Mouse (Mus musculus) MN1 (cell line): Measurements from ENCODE around the gene Agbl5.
A peak's percentile ranks its signal among the peaks of the same experiment; 100 is the strongest.
"Not testable (repeated sequence)": the region's sequence is repeated elsewhere in the genome, so short reads cannot be mapped to it uniquely, and the experiment has no call there.

Source experiments
- DNase-seq: peaks from one replicate; pipeline ENCODE4 v3.0.0-alpha.2; 2016; ENCODE audit warnings: low spot score

Agbl5 gene

GRCm38 (mm10) chr5:30888337-30889087 lies at the start of gene Agbl5:
TSS of gene Agbl5 (plus strand) at chr5:30888694.
- peak; percentile 93 for DNase-seq

DNA sequence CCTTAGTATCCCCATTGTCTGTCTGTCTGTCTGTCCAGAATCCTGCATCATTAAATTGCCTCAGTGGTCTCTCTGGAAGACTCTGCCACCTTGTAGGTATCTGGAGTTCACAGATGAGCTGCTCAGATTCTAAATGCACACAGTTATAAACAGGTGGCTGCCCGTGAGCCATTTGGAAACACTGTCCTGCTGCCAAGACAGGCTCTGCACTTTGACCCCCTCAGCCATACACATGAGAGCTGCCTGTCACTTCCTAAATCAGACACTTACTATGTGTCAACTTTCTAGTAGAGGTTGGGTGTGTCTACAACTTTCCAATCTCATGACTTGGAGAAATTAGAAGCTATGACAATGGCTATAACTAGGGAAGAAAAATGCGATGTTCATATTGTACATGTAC lies 48.8 kb upstream of the Agbl5 start:
- no peak for DNase-seq

DNA sequence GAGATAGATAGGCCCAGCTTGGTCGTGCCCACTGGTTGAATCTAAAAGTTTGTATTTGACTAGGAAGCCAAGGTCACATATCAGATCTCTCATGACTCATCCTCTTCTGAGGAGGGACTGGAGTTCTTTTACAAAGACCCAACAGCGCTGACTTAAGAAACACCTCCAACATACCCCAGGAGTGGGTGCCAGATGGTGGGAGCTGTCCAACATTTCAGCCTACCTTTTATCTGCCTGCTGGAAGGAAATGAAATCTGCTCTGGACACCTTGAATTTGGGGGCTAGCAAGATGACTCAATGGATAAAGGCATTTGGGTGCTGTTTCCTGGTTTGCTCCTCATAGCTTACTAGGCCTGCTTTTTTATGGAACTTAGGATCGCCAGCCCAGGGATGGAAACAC lies 46.6 kb upstream of the Agbl5 start:
- no peak for DNase-seq

DNA sequence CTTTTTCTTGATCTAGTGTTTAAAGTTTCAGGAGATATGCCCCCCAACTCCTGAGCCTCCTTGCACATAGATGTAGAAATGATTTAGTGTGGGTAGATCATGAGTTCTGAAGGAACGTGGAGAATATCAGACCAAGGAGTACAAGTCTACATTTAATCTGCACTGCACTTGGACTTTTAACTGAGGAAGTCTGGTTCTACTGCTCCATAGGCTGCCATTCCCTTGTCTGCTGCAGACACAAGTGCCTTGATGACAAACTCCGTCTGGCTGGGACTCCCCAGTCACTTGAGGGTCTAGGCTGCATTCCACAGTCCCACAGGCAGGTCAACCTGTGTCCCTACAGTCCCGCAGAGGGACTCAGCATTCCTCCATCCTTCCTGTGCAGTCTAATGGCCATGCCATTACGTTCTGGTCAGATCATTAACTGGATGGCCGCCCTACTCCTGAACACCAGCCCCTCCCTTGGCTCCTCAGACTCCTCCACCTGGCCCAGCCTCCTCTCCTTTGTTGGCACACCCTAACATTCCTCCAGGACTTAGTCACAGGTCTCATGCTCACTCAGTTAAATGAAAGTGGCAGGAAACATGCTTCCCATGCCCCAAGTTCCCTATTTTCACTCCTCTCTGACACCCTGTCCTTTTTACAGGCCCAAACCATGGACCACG lies 38.5 kb upstream of the Agbl5 start:
- no peak for DNase-seq

DNA sequence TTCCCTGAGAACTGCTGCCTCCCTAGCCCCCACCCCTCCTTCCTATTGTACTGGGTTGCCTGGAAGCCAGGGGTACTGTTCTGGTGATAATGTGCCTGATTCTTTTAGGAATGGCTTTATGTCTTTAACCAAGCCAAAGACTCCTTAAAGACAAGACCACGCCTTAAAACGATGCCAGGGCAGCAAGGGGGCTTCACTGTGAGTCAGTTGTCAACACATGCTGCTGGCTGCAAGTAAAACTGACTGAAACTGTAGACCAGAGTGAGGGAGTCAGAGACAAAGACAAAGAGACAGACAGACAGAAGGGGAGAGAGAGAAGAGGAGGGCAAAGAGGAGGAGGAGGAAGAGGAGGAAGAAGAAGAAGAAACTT lies 38.0 kb upstream of the Agbl5 start:
- no peak for DNase-seq

- no peak for DNase-seq
These were observed 35.0 kb upstream of the Agbl5 start for GRCm38 (mm10) chr5:30853522-30853921.

DNA sequence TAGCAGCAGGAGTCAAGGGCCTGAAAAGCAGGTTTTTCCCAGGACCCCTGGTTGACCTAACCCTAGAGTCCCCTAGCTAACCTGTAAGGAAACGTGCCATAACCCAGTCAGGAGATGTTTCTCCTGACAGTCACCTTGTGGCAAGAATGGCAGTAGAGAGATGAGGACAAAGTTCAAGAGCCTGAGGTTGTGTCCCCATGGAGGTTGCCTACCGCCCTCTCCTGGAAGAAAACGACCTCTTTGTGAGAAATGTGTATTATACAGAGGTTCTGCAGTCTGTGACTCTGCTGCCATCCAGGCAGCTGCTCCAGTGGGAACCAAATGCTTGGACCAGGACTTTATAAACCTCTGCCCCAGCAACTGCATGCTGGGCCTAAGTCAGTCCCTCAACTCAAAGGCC lies 32.8 kb upstream of the Agbl5 start:
- DNase-seq = no peak

DNA sequence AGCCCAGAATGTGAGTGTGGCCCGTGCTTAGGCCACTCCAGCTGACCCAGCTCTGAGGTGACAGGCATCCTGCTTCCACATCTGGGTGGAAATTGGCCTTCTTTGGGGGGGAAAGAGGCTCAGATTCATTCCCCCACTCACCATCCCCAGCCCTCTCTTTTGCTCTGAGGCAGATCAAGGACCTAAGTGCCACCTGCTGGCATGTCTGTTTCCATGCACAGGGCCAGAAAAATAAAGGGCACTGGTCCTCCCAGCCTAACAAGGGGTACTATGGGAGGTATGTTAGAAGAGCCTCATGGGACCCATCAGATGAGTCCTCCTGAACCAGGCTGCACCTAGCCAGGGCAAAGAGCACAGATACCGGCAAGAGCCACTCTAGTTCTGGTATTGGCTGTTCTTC lies 32.4 kb upstream of the Agbl5 start:
- DNase-seq = no peak

GRCm38 (mm10) chr5:30863852-30864251 lies 24.6 kb upstream of the Agbl5 start:
- no peak for DNase-seq

DNA sequence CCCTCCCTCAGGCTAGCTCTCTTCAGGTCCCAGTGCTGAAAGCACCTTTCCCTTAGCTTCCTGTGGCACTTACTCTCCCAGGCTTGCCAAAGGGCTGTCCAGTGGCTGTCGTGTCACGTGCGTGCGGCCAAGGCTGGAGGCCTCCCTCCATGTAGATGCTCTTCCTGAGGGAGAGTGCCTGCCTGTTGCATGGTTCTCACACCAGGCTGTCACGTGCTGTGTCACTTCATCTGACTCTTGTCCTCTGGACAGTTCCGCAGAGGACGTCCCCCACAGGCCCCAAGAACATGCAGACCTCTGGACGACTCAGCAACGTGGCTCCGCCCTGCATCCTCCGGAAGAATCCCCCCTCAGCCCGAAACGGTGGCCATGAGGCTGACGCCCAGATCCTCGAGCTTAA lies 24.2 kb upstream of the Agbl5 start:
- no peak for DNase-seq

DNA sequence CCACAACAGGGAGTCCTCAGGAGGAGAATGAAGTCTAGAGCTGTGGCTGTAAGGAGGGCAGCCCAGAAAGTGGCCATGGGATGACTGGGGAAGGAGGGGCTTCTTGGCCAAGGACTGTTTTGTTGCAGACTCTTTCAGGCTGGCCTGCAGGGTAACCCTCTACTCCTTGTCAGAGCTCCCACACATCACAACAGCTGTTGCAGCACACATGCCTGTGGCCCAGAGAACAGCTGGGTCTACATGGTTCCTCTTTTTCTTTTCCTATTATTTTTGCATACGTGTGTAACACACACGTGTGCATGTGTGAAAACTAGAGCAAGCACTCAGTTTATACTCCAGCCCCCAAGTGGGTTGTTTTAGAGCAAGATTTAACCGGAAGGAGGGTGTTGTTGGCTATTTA lies 21.6 kb upstream of the Agbl5 start:
- no peak for DNase-seq

GRCm38 (mm10) chr5:30867712-30868111 lies 20.8 kb upstream of the Agbl5 start, which contains the start of gene Tmem214:
TSS of gene Tmem214 (plus strand) at chr5:30868012.
- DNase-seq = no peak

DNA sequence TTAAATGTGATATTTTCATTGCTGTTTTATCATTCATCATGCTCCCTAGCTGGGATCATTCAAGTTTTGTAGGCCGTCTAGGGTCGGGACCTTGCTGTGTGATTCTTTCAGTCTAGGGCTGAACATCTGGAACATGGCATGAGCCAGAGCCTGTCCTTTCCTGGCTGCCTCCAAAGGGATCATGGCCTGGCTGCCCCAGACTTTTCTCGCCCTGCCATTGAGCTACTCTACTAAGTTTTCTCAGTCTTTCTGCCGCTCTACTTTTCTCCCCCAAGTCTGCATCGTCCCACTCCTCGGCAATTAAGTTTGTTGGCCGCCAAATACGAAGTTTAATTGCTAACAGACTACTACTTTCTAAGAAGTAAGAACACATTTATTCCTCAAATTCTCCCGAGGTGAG lies 19.5 kb upstream of the Agbl5 start:
- DNase-seq = no peak

DNA sequence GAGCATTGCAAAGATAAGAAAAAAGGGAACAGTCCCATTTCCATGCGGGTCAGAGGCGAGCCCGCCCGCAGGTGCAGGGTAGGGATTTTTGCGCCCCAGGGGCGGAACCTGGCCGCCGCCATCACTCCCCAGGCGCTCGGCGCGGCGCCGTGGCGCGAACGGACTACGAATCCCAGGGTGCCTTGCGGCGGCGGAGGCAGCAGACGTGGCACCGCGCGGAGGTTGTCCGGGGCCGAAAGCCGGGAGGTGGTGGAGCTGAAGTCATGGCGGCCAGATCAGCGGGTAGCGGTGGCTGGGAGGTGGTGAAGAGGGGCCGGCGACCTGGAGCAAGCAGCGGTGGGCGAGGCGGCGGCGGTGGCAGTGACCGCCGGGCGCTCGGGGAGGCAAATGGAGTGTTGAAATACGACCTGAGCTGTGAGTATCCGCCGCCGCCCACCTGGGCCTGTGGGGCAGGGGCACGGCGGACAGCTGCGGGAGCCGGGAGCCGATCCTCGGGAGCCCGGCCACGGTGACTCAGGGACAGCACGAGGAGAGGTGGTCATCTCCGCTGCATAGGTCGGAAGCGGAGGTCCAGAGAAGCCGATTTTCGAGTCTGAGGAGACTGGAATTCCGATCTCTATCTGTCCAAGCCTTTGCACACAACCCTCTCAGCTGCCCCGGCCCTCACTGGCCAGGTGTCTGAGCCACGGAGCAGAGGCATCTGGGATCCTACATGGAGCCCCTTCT lies 18.9 kb upstream of the Agbl5 start:
- peak; percentile 87 for DNase-seq

GRCm38 (mm10) chr5:30870131-30870406 lies 18.4 kb upstream of the Agbl5 start:
- no peak for DNase-seq

DNA sequence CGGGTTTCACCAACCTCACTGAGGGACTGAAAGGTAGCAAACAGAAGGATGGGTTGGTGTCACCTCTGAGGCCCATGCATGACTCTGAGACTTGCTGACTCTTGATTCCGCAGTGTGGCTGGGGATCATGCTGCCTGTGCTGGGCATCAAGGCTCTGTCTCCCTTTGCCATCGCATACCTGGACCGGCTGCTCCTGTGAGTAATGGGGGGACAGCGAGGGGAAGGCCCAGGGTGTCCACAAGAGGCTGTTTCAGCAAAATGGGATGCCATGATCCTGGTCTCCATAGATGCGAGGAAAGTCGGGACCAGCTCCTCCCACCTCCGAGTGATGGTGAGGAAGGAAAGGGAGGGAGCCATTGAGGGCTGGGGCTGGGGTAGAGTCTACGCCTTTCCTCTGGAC lies 15.9 kb upstream of the Agbl5 start:
- DNase-seq = no peak

- DNase-seq = no peak
These were observed 14.1 kb upstream of the Agbl5 start for GRCm38 (mm10) chr5:30874365-30874764.

- DNase-seq = no peak
These were observed 9.9 kb upstream of the Agbl5 start for GRCm38 (mm10) chr5:30878616-30879015.

GRCm38 (mm10) chr5:30879347-30879943 lies 9.0 kb upstream of the Agbl5 start:
- DNase-seq = no peak

DNA sequence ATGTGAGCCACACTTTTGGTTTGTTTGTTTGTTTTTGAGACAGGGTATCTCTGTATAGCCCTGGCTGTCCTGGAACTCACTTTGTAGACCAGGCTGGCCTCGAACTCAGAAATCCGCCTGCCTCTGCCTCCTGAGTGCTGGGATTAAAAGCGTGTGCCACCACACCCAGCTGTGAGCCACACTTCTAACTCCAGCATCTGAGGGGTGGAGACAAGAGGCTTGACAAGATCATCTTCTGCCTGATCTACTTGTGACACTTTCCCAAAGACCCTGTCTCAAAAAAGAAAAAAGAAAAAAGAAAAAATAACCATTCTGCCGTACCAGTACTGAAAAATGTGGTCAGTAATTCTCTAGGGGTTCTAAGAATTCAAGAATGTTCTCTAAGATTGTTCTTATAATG lies 6.7 kb upstream of the Agbl5 start:
- DNase-seq = not testable (repeated sequence)

DNA sequence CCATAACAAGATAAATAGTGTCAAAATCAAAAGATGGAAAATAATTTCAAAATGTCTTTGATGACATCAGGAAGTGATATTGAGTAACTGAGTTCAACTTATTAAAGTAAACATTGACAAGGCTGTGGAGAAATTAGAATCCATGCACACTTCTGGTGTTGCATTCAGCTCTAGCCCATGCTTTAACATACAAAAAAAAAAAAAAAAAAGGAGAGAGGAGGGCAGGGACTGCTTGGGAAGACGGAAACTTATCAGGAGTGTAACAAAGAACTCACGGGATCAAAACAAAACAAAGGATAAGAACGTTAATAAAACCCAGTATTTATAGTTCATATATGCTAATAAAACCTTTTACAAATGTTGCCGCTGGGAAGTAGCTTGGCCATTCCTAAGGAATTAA lies 2.3 kb upstream of the Agbl5 start:
- no peak for DNase-seq

DNA sequence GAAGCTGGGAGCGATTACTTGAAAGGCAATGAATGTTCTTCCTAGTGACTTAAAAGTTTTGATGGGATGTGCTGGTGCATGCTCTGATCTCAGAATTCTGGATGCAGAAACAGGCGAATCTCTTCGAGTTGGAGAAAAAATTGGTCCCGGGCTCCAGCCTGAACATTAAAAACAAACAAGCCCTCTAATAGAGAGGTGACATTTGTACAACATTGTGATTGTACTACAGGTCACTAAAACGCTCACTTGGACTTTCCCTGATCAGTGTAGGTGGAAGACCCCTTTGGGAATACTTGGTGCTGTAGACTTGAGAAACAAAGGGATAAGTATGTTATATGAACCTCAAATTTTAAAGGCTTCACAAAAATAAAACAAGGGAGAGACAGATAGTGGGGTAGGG lies 1.8 kb upstream of the Agbl5 start:
- DNase-seq = no peak

- DNase-seq = peak; percentile 79
These were observed 1.1 kb upstream of the Agbl5 start for GRCm38 (mm10) chr5:30887331-30887761.
